Mouse (Mus musculus) brain, embryonic 14.5 days (tissue): ENCODE results near the gene Tdp2. TPM values are rescaled to one million over a fixed set of nuclear protein-coding genes. Genes with fewer than 3 reads are reported as not detected.

ENCODE experiments used
- DNase-seq: peaks from one replicate; pipeline ENCODE4 v3.0.0-alpha.2; 2011; ENCODE audit warnings: low read depth
- CTCF ChIP-seq: fragments of 200-500 bp; IDR thresholded peaks from 2 replicates; pipeline ENCODE4 v1.5.1; 2012; ENCODE audit warnings: inconsistent platforms, mild to moderate bottlenecking, moderate library complexity, borderline replicate concordance; ENCODE audit not compliant: insufficient read depth, insufficient read length; ENCODE audit errors: extremely low read depth
- POLR2A ChIP-seq: fragments of 200-500 bp; IDR thresholded peaks from 2 replicates; pipeline ENCODE4 v1.6.1; 2012; ENCODE audit warnings: mild to moderate bottlenecking, inconsistent platforms, borderline replicate concordance; ENCODE audit not compliant: poor library complexity, insufficient read depth, insufficient read length, severe bottlenecking; ENCODE audit errors: extremely low read depth
- polyA plus RNA-seq: library from polyadenylated mRNA; depleted of rRNA; stranded (reverse); fragments of >200 nt; gene quantifications from 2 replicates; pipeline ENCODE4 v1.2.3, GENCODE M21; 2012; rRNA removed

Tdp2 gene
- polyA plus RNA-seq: 46.8 and 63.3 TPM in 2 replicates

- peak; percentile 99 for DNase-seq
- TF ChIP-seq CTCF (no peak), POLR2A (peak; percentile 93)
These were observed at the start of gene Tdp2, which contains the start of gene Acot13 for GRCm38 (mm10) chr13:24831353-24832130. Gene Tdp2, plus strand, starts transcription at chr13:24831679. Gene Acot13, minus strand, starts transcription at chr13:24831540.

DNA sequence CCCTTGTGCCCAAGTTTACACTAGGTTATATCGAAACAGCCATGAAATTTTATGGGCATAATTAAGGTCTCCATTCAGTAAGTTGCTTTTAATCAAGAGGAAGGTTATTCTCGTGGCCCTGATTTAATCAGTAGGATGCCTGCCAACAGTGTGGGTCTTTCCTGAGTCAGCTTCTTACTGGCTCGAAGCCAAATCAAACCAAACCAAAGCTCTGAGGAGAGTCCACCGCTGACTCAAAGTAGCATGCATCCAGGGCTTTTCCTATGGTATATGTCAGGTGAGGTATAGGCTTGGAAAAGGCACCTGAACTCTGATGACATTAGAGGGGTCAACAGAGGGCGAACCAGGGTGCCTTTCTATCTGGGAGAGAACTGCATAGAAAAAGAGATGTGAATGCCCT is 49.6 kb upstream of the Tdp2 start:
- TF ChIP-seq CTCF (no peak), POLR2A (no peak)
- DNase-seq: peak; percentile 47

- peak; percentile 51 for DNase-seq
- TF ChIP-seq CTCF: no peak
- no peak for TF ChIP-seq POLR2A
These were observed 45.4 kb upstream of the Tdp2 start for GRCm38 (mm10) chr13:24786014-24786490.

DNA sequence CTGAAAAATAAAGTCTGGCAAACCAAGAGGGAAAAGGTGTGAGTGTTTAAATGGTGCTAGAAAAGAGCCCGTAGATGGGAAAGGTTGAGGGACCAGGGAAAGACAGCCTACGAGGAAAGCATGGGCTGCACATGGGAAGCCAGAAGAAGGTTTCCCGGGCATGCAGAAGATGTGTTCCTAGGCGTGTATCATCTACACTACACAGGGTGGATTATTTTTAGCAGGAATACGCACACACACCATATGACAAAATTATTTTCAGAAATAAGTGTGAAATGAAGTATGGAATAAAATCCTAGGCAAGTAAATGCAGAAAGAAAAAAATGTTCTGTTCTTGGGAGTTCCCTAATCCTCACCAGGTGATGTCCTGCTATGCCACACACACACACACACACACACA is 44.0 kb upstream of the Tdp2 start:
- TF ChIP-seq POLR2A: no peak
- no peak for TF ChIP-seq CTCF
- no peak for DNase-seq

DNA sequence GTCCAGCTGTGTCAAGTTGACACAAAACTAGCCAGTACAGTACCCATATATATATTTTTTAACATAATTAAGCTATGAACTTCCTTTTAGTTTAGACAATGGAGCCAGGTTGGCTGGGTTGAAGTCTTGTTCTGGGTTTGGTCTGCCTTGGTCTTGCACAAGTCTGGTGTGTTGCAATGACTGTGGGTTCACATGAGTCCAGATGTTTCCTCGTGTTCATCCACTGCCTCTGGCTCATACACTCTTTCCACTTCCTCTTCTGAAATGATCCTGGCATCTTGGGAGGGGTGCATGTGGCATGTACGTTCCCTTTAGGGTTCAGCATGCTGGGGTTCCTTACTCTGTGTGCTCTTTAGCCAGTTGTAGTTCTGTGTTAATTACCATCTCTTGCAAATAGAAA is 40.1 kb upstream of the Tdp2 start:
- TF ChIP-seq CTCF: no peak
- TF ChIP-seq POLR2A: no peak

DNA sequence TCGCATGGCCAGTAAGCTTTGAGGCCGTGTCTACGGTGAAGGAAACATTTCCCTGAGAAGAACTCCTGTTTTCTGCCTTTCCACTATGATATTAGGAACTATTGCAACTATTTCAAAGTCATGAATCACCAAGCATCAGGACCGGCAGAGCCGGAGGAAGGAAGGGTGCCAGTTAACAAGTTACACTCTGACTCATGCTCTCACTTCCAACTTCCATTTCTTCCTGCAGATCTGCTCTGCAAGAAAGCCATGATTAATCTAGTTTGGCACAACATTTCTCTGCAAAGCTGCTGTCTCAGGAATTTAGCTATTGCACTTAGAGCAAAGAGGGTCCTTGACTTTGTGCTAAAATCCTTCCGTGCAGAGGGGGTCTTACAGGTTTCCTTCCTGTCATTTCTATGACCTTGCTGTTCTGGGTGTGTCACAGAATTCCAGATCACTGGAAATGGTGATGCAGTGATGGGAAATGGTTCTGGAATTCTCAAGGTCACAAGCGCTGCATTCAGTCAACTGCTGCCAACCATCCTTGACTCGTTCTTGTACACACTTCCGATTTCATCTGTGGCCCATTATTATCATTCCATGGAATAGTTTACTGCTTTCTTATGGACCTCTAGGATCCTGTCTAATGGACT is 39.0 kb upstream of the Tdp2 start:
- DNase-seq: no peak
- TF ChIP-seq POLR2A (no peak), CTCF (no peak)

More for the DNA sequence above, 40.1 kb upstream of the Tdp2 start:
- no peak for DNase-seq

- TF ChIP-seq CTCF: no peak
- no peak for TF ChIP-seq POLR2A
- no peak for DNase-seq
These were observed 32.8 kb upstream of the Tdp2 start for GRCm38 (mm10) chr13:24798686-24799085.

GRCm38 (mm10) chr13:24799378-24799777 is 32.1 kb upstream of the Tdp2 start:
- DNase-seq: no peak
- TF ChIP-seq CTCF: no peak
- no peak for TF ChIP-seq POLR2A

DNA sequence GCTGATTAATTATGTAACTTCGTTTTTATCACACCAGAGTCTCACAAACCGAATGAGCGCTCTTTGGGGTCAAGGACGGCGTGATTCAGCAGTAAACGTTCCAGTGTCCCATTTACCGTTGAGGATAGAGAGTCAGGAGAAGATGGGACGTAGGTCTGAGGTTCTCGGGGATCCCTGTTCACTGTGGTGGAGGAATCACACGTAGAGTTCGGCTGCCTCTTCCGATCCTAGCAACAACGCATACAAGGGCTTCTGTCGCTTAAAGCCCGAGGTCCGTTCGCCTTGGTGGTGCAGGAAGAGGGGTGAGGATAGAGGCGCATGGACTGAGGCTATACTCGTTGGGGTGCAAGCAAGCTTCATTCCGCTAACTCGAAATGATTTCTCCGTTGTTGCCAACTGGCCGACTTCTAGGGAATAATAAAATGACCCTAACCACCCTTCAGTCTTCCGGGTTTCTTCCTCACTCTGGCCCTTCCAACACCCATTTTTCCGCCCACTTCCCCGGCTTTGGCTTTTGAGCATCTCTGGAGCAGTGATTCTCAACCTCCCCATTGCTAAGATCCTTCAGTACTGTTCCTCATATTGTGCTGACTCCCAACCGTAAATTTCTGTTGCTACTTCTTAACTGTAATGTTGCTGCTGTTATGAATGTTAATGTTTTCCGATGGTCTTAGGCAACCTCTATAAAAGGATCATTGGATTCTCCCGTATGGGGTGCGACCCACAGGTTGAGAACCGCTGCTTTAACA is 31.4 kb upstream of the Tdp2 start:
- TF ChIP-seq POLR2A (0 out of 2 replicates have a peak, but pooled peaks have one; percentile 32), CTCF (no peak)
- peak; percentile 66 for DNase-seq

DNA sequence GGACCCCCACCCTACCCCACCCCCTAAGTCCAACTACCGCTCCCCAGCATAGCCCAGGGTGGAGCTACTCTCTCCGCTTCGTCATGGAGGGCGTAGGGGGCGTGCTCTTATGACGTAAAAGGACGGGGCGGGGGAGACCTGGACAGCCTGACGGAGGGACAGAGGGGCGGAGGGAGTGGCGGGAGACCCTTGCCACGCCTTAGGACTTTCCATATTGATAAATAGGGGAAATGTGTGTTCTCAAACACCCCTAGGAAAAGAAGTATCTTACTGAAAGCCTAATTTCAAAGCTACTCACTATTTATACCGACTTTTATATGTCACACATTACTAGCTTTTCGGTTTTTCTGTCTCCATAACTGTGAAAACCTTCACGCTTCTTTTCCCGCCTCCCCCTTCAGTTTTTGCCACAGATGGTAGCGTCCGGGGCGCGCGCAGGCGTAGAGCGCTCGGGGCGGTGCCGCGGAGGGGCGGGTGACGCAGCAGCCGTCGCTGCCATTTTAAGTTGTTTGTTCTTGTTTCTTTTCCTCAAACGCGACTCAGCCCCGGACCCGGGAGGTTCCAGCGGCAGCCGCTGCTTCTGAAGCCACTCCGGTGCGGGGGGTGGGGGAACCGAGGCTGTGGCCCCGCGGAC is 30.7 kb upstream of the Tdp2 start:
- peak; percentile 99 for DNase-seq
- no peak for TF ChIP-seq CTCF
- peak; percentile 94 for TF ChIP-seq POLR2A
